Comparison of ENCODE assay signal across 8 mouse cellular contexts in the genomic region with DNA sequence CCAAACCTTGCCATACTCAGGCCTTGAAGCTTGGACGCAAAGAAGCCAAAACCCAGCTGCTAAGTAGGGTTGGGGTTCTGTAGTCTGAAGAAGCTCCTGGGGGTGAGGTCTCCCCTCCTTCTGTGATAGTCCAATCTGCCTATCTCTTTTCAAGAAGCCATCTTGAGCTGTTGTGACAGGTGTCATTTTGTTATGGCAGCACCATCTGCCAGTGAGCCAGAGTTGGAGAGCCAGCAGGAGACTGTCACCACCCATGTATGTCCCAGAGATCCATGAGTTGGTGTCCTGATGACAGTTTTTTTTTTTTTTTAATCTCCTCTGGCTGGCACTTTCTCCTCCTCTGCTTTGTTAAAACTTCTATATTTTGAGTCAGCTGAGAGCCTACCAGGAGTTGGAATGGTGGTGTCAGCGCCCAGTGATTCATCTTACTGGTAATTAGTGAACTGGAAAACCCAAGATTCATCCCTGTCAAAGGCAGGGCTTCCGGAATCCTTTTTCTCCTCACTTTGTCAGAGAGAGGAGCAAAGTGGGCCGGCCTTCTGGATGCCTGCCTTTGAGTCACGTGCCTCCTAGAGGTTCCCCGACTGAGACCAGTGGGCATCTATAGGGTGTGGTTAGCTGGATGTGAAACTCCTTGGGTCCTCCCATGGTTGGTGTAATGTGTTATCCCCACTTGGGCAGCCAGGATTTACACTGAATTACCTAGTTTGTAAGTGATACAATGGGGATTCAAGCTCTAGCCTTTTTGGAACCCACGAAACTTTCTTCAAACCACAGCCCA. TPM values are rescaled to one million over a fixed set of nuclear protein-coding genes. Genes with fewer than 3 reads are reported as not detected.
DNase-seq lines count a peak whose midpoint lies in the region; ATAC-seq and TF ChIP-seq lines count a peak whose summit lies in the region.

No protein-coding gene starts in this region.

- no peak for TF ChIP-seq POLR2A in olfactory bulb, adult 2 months (IDR thresholded peaks at IDR 0.05; ENCODE audit: insufficient read depth, low read depth, low read length)
- no peak for TF ChIP-seq POLR2A in thymus, adult 2 months (IDR thresholded peaks at IDR 0.05; ENCODE audit: control insufficient read depth, extremely low read depth, insufficient read depth, low read length, poor library complexity)

- no peak overlapping the region for H3K4me3 ChIP-seq in forebrain, embryonic 11.5 days (ENCODE audit: low read depth, low read length)
- no peak overlapping the region for H3K4me3 ChIP-seq in intestine, embryonic 15.5 days (replicated peaks)
- H3K4me3 ChIP-seq in liver, postnatal 0 days (ENCODE audit: low read depth, low read length): peak overlapping the region; percentile 90; the same call in 1 of the 2 replicates
- no peak overlapping the region for H3K4me3 ChIP-seq in olfactory bulb, adult 2 months (ENCODE audit: insufficient read depth, low read depth, low read length)
- no peak overlapping the region for H3K4me3 ChIP-seq in thymus, adult 2 months (ENCODE audit: control insufficient read depth, insufficient read depth, low read length)

- no peak for ATAC-seq in forebrain, embryonic 11.5 days (replicated peaks; ENCODE audit: low FRiP score)
- ATAC-seq in intestine, embryonic 15.5 days: no peak
- ATAC-seq in liver, postnatal 0 days: no peak

- no peak for TF ChIP-seq EP300 in liver, postnatal 0 days (IDR thresholded peaks at IDR 0.05; ENCODE audit: low read depth)

- DNase-seq in heart, adult 18-20 months: peak; percentile 49 to 54
- no peak for DNase-seq in heart, postnatal 25 days (ENCODE audit: low spot score)
- DNase-seq in NIH3T3 (ENCODE audit: low read depth): peak; percentile 89
- no peak for DNase-seq in forebrain, embryonic 11.5 days (ENCODE audit: low spot score)
- DNase-seq in liver, postnatal 0 days: peak; percentile 50
- DNase-seq in thymus, adult 2 months: no peak

- no peaks in the 10 kb centered on the region for H3K27me3 ChIP-seq in forebrain, embryonic 11.5 days (ENCODE audit: control insufficient read depth, insufficient read depth, low read length)
- H3K27me3 ChIP-seq in intestine, embryonic 15.5 days (replicated peaks): no peaks in the 10 kb centered on the region
- H3K27me3 ChIP-seq in liver, postnatal 0 days (ENCODE audit: insufficient read depth, low read length): no peaks in the 10 kb centered on the region
- no peaks in the 10 kb centered on the region for H3K27me3 ChIP-seq in thymus, adult 2 months (ENCODE audit: control insufficient read depth, insufficient read depth, low read length)

- intact Hi-C loops in heart, postnatal 25 days (cut with DNase I): no loop called here

- H3K4me2 ChIP-seq in forebrain, embryonic 11.5 days (ENCODE audit: low read depth, low read length, severe bottlenecking): peak overlapping the region; percentile 74; the same call in 1 of the 2 replicates
- peak overlapping the region; percentile 77 for H3K4me2 ChIP-seq in intestine, embryonic 15.5 days (replicated peaks)
- peak overlapping the region; percentile 99 for H3K4me2 ChIP-seq in liver, postnatal 0 days (ENCODE audit: low read depth, low read length)

- no peaks in the 10 kb centered on the region for H3K9me3 ChIP-seq in forebrain, embryonic 11.5 days (ENCODE audit: control insufficient read depth, low read length)
- no peaks in the 10 kb centered on the region for H3K9me3 ChIP-seq in intestine, embryonic 15.5 days
- H3K9me3 ChIP-seq in liver, postnatal 0 days (ENCODE audit: low read length): no peaks in the 10 kb centered on the region

- H3K9ac ChIP-seq in forebrain, embryonic 11.5 days (ENCODE audit: low read length): no peak overlapping the region
- 0 out of 2 replicates have a peak overlapping the region, but pooled peaks have one; percentile 30 for H3K9ac ChIP-seq in intestine, embryonic 15.5 days
- 0 out of 2 replicates have a peak overlapping the region, but pooled peaks have one; percentile 39 for H3K9ac ChIP-seq in liver, postnatal 0 days (replicated peaks)

- no peak for TF ChIP-seq CTCF in liver, postnatal 0 days (IDR thresholded peaks at IDR 0.05; ENCODE audit: low read depth)
- TF ChIP-seq CTCF in olfactory bulb, adult 2 months (IDR thresholded peaks at IDR 0.05; ENCODE audit: insufficient read depth, low read depth, low read length): no peak
- TF ChIP-seq CTCF in thymus, adult 2 months (IDR thresholded peaks at IDR 0.05; ENCODE audit: borderline replicate concordance, control insufficient read depth, extremely low read depth, insufficient read depth, low read length, poor library complexity): no peak

- no peak overlapping the region; the same call in 1 of the 2 replicates for H3K27ac ChIP-seq in forebrain, embryonic 11.5 days (ENCODE audit: low read depth, low read length)
- H3K27ac ChIP-seq in intestine, embryonic 15.5 days: peak overlapping the region; percentile 91
- peak overlapping the region; percentile 94 for H3K27ac ChIP-seq in liver, postnatal 0 days (ENCODE audit: low read depth)
- peak overlapping the region; percentile 99 for H3K27ac ChIP-seq in olfactory bulb, adult 2 months (ENCODE audit: insufficient read depth, low read depth, low read length)
- no peak overlapping the region for H3K27ac ChIP-seq in thymus, adult 2 months (ENCODE audit: control insufficient read depth, insufficient read depth, low read length)

- 41% methylated on average over 7 of the region's 7 CpGs for WGBS in forebrain, embryonic 11.5 days
- WGBS in intestine, embryonic 15.5 days: 50% methylated on average over 7 of the region's 7 CpGs
- 48% methylated on average over 7 of the region's 7 CpGs for WGBS in liver, postnatal 0 days (ENCODE audit: insufficient replicate concordance)
- WGBS in olfactory bulb, adult 2 months: 29% methylated on average over 7 of the region's 7 CpGs
- 81% methylated on average over 7 of the region's 7 CpGs for WGBS in thymus, adult 2 months

- H3K4me1 ChIP-seq in forebrain, embryonic 11.5 days (replicated peaks; ENCODE audit: control insufficient read depth, insufficient read depth, low read length): peaks cover 5% of the 10 kb centered on the region; the same call in 1 of the 2 replicates
- H3K4me1 ChIP-seq in intestine, embryonic 15.5 days (replicated peaks): peaks cover 30% of the 10 kb centered on the region
- H3K4me1 ChIP-seq in liver, postnatal 0 days (ENCODE audit: insufficient read depth): peaks cover 54% of the 10 kb centered on the region
- H3K4me1 ChIP-seq in olfactory bulb, adult 2 months (ENCODE audit: control insufficient read depth, insufficient read depth, low read length): peaks cover 39% of the 10 kb centered on the region
- H3K4me1 ChIP-seq in thymus, adult 2 months (replicated peaks; ENCODE audit: control insufficient read depth, insufficient read depth, low read length): peaks cover 16% of the 10 kb centered on the region

- no peaks in the 10 kb centered on the region for H3K36me3 ChIP-seq in forebrain, embryonic 11.5 days (ENCODE audit: control insufficient read depth, insufficient read depth, low read length)
- H3K36me3 ChIP-seq in intestine, embryonic 15.5 days: no peaks in the 10 kb centered on the region
- H3K36me3 ChIP-seq in liver, postnatal 0 days (replicated peaks; ENCODE audit: insufficient read depth, low read length): 0 out of 2 replicates have a peak, but pooled peaks cover 4% of the 10 kb centered on the region
- H3K36me3 ChIP-seq in thymus, adult 2 months (ENCODE audit: control insufficient read depth, insufficient read depth, low read length): no peaks in the 10 kb centered on the region

RNA-seq across cellular contexts. Expression of a gene that starts 1.5 kb away (rescaled TPM):
- 10 to 100 TPM; 41.4 to 52.6 TPM for total RNA-seq in heart, adult 18-20 months (2021)
- 10 to 100 TPM; 37.6 to 38.7 TPM for total RNA-seq in heart, postnatal 25 days (2021)
- 37.4 and 37.5 TPM in 2 replicates for polyA plus RNA-seq in forebrain, embryonic 11.5 days (2014; fragmentation: Nextera tagmentation; extraction: Ambion mirVana)
- polyA plus RNA-seq in intestine, embryonic 15.5 days (2015; fragmentation: Nextera tagmentation; extraction: Ambion mirVana): 29.5 and 32.1 TPM in 2 replicates
- polyA plus RNA-seq in liver, postnatal 0 days (2015; fragmentation: Nextera tagmentation; extraction: Ambion mirVana): 11.3 and 12.1 TPM in 2 replicates
- polyA plus RNA-seq in olfactory bulb, adult 2 months (2012; ENCODE audit: insufficient read depth, insufficient read length, low replicate concordance, missing spikeins): not detected in 2 replicates
- 36.5 and 43.1 TPM in 2 replicates for polyA plus RNA-seq in thymus, adult 2 months (2012; rRNA removed)

RNA-seq across cellular contexts. Expression of a gene that starts 5.8 kb away (rescaled TPM):
- 10 to 100 TPM; 13.3 to 15.3 TPM for total RNA-seq in heart, adult 18-20 months (2021)
- total RNA-seq in heart, postnatal 25 days (2021): 10 to 100 TPM; 10.7 to 12.1 TPM
- polyA plus RNA-seq in forebrain, embryonic 11.5 days (2014; fragmentation: Nextera tagmentation; extraction: Ambion mirVana): 43.0 and 44.4 TPM in 2 replicates
- polyA plus RNA-seq in intestine, embryonic 15.5 days (2015; fragmentation: Nextera tagmentation; extraction: Ambion mirVana): 55.3 TPM in 2 replicates
- 24.7 and 27.7 TPM in 2 replicates for polyA plus RNA-seq in liver, postnatal 0 days (2015; fragmentation: Nextera tagmentation; extraction: Ambion mirVana)
- not detected in 2 replicates for polyA plus RNA-seq in olfactory bulb, adult 2 months (2012; ENCODE audit: insufficient read depth, insufficient read length, low replicate concordance, missing spikeins)
- polyA plus RNA-seq in thymus, adult 2 months (2012; rRNA removed): 41.0 and 41.7 TPM in 2 replicates

RNA-seq across cellular contexts. Expression of a gene that starts 43.9 kb away (rescaled TPM):
- 1 to 10 TPM; 2.3 to 2.4 TPM for total RNA-seq in heart, adult 18-20 months (2021)
- 1 to 10 TPM; 1.1 to 1.7 TPM for total RNA-seq in heart, postnatal 25 days (2021)
- polyA plus RNA-seq in forebrain, embryonic 11.5 days (2014; fragmentation: Nextera tagmentation; extraction: Ambion mirVana): 26.3 and 27.8 TPM in 2 replicates
- polyA plus RNA-seq in intestine, embryonic 15.5 days (2015; fragmentation: Nextera tagmentation; extraction: Ambion mirVana): 8.9 and 11.0 TPM in 2 replicates
- 0.90 and 1.5 TPM in 2 replicates for polyA plus RNA-seq in liver, postnatal 0 days (2015; fragmentation: Nextera tagmentation; extraction: Ambion mirVana)
- polyA plus RNA-seq in olfactory bulb, adult 2 months (2012; ENCODE audit: insufficient read depth, insufficient read length, low replicate concordance, missing spikeins): not detected in 2 replicates
- polyA plus RNA-seq in thymus, adult 2 months (2012; rRNA removed): 0.99 and 1.1 TPM in 2 replicates

RNA-seq across cellular contexts. Expression of a gene that starts 45.3 kb away (rescaled TPM):
- total RNA-seq in heart, adult 18-20 months (2021): 1 to 10 TPM; 8.8 to 9.5 TPM
- total RNA-seq in heart, postnatal 25 days (2021): 10 to 100 TPM; 15.2 to 17.6 TPM
- 18.6 and 19.0 TPM in 2 replicates for polyA plus RNA-seq in forebrain, embryonic 11.5 days (2014; fragmentation: Nextera tagmentation; extraction: Ambion mirVana)
- polyA plus RNA-seq in intestine, embryonic 15.5 days (2015; fragmentation: Nextera tagmentation; extraction: Ambion mirVana): 41.8 and 44.6 TPM in 2 replicates
- 17.1 and 17.7 TPM in 2 replicates for polyA plus RNA-seq in liver, postnatal 0 days (2015; fragmentation: Nextera tagmentation; extraction: Ambion mirVana)
- polyA plus RNA-seq in olfactory bulb, adult 2 months (2012; ENCODE audit: insufficient read depth, insufficient read length, low replicate concordance, missing spikeins): not detected in 2 replicates
- 94.3 and 95.2 TPM in 2 replicates for polyA plus RNA-seq in thymus, adult 2 months (2012; rRNA removed)

RNA-seq across cellular contexts. Expression of a gene that starts 55.5 kb away (rescaled TPM):
- total RNA-seq in heart, adult 18-20 months (2021): 10 to 100 TPM; 78.7 to 80.8 TPM
- 10 to 100 TPM; 81.2 to 83.1 TPM for total RNA-seq in heart, postnatal 25 days (2021)
- 126 TPM in 2 replicates for polyA plus RNA-seq in forebrain, embryonic 11.5 days (2014; fragmentation: Nextera tagmentation; extraction: Ambion mirVana)
- 142 and 166 TPM in 2 replicates for polyA plus RNA-seq in intestine, embryonic 15.5 days (2015; fragmentation: Nextera tagmentation; extraction: Ambion mirVana)
- 57.2 and 58.1 TPM in 2 replicates for polyA plus RNA-seq in liver, postnatal 0 days (2015; fragmentation: Nextera tagmentation; extraction: Ambion mirVana)
- polyA plus RNA-seq in olfactory bulb, adult 2 months (2012; ENCODE audit: insufficient read depth, insufficient read length, low replicate concordance, missing spikeins): not detected in 2 replicates
- polyA plus RNA-seq in thymus, adult 2 months (2012; rRNA removed): 56.2 and 70.7 TPM in 2 replicates

Comparison
In these comparisons a context has a peak if more than half of its experiments do, and no peak if none do; other contexts are left out.
1. DNase-seq: peak in heart, adult 18-20 months (2 of 2), NIH3T3 (single experiment) and liver, postnatal 0 days (single experiment); none in heart, postnatal 25 days (single experiment), forebrain, embryonic 11.5 days (single experiment) and thymus, adult 2 months (single experiment).
2. H3K27ac ChIP-seq: peak in intestine, embryonic 15.5 days (single experiment), liver, postnatal 0 days (single experiment) and olfactory bulb, adult 2 months (single experiment); none in forebrain, embryonic 11.5 days (single experiment) and thymus, adult 2 months (single experiment).
3. RNA of a gene that starts 1.5 kb away (polyA plus RNA-seq): 37.4 to 37.5 TPM in forebrain, embryonic 11.5 days, 36.5 to 43.1 TPM in thymus, adult 2 months, 29.5 to 32.1 TPM in intestine, embryonic 15.5 days and 11.3 to 12.1 TPM in liver, postnatal 0 days; not detected in olfactory bulb, adult 2 months; every median in the first group is over 10 times any median in the second.
4. RNA of a gene that starts 5.8 kb away (polyA plus RNA-seq): 55.3 TPM in intestine, embryonic 15.5 days, 43.0 to 44.4 TPM in forebrain, embryonic 11.5 days, 41.0 to 41.7 TPM in thymus, adult 2 months and 24.7 to 27.7 TPM in liver, postnatal 0 days; not detected in olfactory bulb, adult 2 months; every median in the first group is over 10 times any median in the second.
5. Peak in every context shown above with its lines, with median percentiles within 50 percentile points of each other: H3K4me2 ChIP-seq.